Mouse (Mus musculus) forebrain, embryonic 15.5 days (tissue): Measurements from ENCODE around the gene Bst1. TPM values are rescaled to one million over a fixed set of nuclear protein-coding genes. Genes with fewer than 3 reads are reported as not detected.

ENCODE experiments used
- ATAC-seq: fragments of 200-750 bp; cut with Nextera tagmentation; replicated peaks from 2 replicates; pipeline ENCODE4 v1.8.0; 2017; ENCODE audit warnings: mild to moderate bottlenecking, moderate TSS enrichment, moderate library complexity
- H3K27ac ChIP-seq: fragments of 300-500 bp; sonication (generic); replicated peaks from 2 replicates; pipeline ENCODE4 v1.5.1; 2015; ENCODE audit warnings: mild to moderate bottlenecking, inconsistent platforms
- H3K27me3 ChIP-seq: fragments of 300-500 bp; sonication (generic); 2 replicates; pipeline ENCODE4 v1.6.1; 2015; ENCODE audit warnings: inconsistent platforms
- H3K36me3 ChIP-seq: fragments of 300-500 bp; sonication (generic); 2 replicates; pipeline ENCODE4 v1.6.1; 2015; ENCODE audit warnings: mild to moderate bottlenecking, inconsistent platforms
- H3K4me1 ChIP-seq: fragments of 300-500 bp; sonication (generic); 2 replicates; pipeline ENCODE4 v1.6.1; 2015; ENCODE audit warnings: inconsistent platforms
- H3K4me2 ChIP-seq: fragments of 300-500 bp; sonication (generic); replicated peaks from 2 replicates; pipeline ENCODE4 v1.6.1; 2015; ENCODE audit warnings: mild to moderate bottlenecking, inconsistent platforms
- H3K4me3 ChIP-seq: fragments of 300-500 bp; sonication (generic); 2 replicates; pipeline ENCODE4 v1.5.1; 2015; ENCODE audit warnings: mild to moderate bottlenecking, inconsistent platforms
- H3K9ac ChIP-seq: fragments of 300-500 bp; sonication (generic); replicated peaks from 2 replicates; pipeline ENCODE4 v1.6.1; 2015; ENCODE audit warnings: mild to moderate bottlenecking, inconsistent platforms
- H3K9me3 ChIP-seq: fragments of 300-500 bp; sonication (generic); 2 replicates; pipeline ENCODE4 v1.6.1; 2016; ENCODE audit warnings: inconsistent platforms
- WGBS: fragments of 180-500 bp; shearing (Covaris S2); methylation state at CpG from one replicate; pipeline ENCODE4 v1.1.7; 2015; ENCODE audit warnings: mixed read lengths; 5-methylcytosine and 5-hydroxymethylcytosine counted together
- polyA plus RNA-seq: library from polyadenylated mRNA; unstranded; fragments of >200 nt; fragmentation: Nextera tagmentation; extraction: Ambion mirVana; gene quantifications from 2 replicates; pipeline ENCODE4 v1.2.1, GENCODE M21; 2015

Bst1 gene
- polyA plus RNA-seq, 1 experiment from 2014 or later, result not detected

DNA sequence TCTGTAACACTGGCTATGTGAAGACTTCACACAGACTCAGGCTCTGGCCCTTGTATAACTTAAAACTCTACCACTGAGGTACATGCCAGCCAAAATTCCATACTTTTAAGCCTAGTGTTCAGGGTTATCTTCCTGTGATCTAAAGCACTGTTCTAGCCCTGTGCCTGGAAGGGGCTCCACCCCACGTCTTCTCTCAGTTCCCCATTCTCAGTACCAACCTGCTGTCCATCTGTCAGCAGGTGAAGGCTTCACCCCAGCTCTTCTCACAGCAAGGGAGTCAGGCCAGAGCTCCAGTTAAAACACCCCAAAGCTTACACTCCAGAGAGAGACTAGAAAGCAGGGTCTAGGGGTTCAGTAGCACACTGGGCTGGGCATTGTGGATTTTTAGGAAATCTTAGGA lies 27.0 kb downstream of the Bst1 start:
- H3K4me3 ChIP-seq, result no peak overlapping the region
- no peak overlapping the region for H3K27ac ChIP-seq
- WGBS, result 69% methylated on average over 1 of the region's 1 CpGs
- no peaks in the 10 kb centered on the region for H3K4me1 ChIP-seq
- H3K9me3 ChIP-seq, result no peaks in the 10 kb centered on the region
- no peaks in the 10 kb centered on the region for H3K27me3 ChIP-seq
- H3K36me3 ChIP-seq, result no peaks in the 10 kb centered on the region
- ATAC-seq, result no peak
- no peak overlapping the region for H3K9ac ChIP-seq
- H3K4me2 ChIP-seq, result no peak overlapping the region

DNA sequence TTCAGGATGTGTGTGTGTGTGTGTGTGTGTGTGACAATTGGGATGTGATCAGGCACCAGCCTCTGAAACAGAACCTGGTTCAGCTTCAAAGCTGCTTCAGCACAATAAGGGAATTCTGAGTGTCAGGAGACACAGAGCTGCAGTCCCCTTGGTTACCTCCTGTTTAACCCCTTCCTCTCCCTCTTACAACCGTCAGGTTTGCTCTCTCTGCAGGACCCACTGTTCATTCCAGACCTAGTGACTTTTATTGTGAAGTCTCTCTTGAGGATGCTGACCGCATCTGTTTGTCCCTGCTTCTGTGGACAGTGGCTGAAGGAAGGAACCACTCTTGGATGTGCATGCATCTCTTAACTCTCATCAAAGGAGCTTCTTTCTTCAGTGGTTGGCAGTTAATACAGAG lies 27.5 kb downstream of the Bst1 start:
- no peak overlapping the region for H3K4me2 ChIP-seq

GRCm38 (mm10) chr5:43847555-43847954 lies 28.9 kb downstream of the Bst1 start:
- H3K27me3 ChIP-seq, result no peaks in the 10 kb centered on the region
- H3K4me3 ChIP-seq, result no peak overlapping the region
- no peaks in the 10 kb centered on the region for H3K9me3 ChIP-seq
- no peak overlapping the region for H3K4me2 ChIP-seq
- H3K4me1 ChIP-seq, result no peaks in the 10 kb centered on the region
- no peaks in the 10 kb centered on the region for H3K36me3 ChIP-seq
- H3K9ac ChIP-seq, result no peak overlapping the region
- H3K27ac ChIP-seq, result no peak overlapping the region
- ATAC-seq, result no peak

More for the DNA sequence above, 27.5 kb downstream of the Bst1 start:
- Histone ChIP-seq H3K36me3 (no peaks in the 10 kb centered on the region), H3K9me3 (no peaks in the 10 kb centered on the region), H3K9ac (no peak overlapping the region), H3K4me1 (no peaks in the 10 kb centered on the region), H3K27ac (no peak overlapping the region), H3K4me3 (no peak overlapping the region), H3K27me3 (no peaks in the 10 kb centered on the region)
- WGBS, result 19% methylated on average over 2 of the region's 2 CpGs
- no peak for ATAC-seq

- Histone ChIP-seq H3K4me2 (no peak overlapping the region), H3K9me3 (no peaks in the 10 kb centered on the region), H3K36me3 (no peaks in the 10 kb centered on the region), H3K27me3 (no peaks in the 10 kb centered on the region), H3K4me1 (no peaks in the 10 kb centered on the region), H3K27ac (no peak overlapping the region), H3K9ac (no peak overlapping the region), H3K4me3 (no peak overlapping the region)
- WGBS, result 89% methylated on average over 3 of the region's 3 CpGs
- ATAC-seq, result no peak
Measured at GRCm38 (mm10) chr5:43848275-43848674, 29.6 kb downstream of the Bst1 start.

DNA sequence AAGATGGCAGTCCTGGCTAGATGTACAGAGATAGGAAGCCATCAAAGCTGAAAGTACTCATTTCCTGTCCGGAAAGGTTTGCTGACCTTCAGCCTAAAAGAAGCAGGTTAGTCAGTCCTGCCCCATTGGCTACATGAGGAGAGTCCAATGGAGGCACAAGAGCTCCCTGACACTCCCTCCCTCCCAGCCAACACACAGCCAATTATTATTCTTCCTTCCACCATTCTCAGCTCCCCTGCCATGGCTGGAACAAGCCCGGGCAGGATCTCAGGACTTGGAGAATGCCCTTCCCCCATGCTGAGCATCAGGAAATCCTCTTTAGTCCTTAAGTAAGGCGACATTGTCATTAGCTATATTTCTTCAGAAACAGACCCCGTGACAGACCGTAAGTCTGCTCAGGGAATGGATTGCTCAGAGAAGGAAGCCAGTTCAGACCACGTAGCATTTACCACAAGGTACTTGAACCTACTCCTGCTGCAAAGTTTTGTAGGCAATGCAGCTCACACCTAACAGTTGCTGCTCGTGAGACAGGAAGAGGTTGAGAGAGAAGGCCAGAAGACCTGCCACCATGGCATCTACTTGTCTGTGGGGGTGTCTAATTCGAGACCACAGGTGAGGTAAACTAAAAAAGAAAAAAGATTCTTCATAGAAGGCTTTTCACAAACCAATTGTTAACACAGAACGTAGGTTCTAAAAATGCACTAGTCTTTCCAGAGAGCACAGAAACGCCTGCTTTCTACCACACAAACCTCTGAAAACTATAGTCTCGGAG lies 34.6 kb downstream of the Bst1 start:
- H3K36me3 ChIP-seq, result no peaks in the 10 kb centered on the region
- no peaks in the 10 kb centered on the region for H3K9me3 ChIP-seq
- H3K27me3 ChIP-seq, result no peaks in the 10 kb centered on the region
- no peaks in the 10 kb centered on the region for H3K4me1 ChIP-seq
- no peak overlapping the region for H3K4me2 ChIP-seq
- no peak for ATAC-seq
- H3K4me3 ChIP-seq, result no peak overlapping the region
- H3K27ac ChIP-seq, result no peak overlapping the region
- 78% methylated on average over 11 of the region's 11 CpGs for WGBS
- H3K9ac ChIP-seq, result no peak overlapping the region

GRCm38 (mm10) chr5:43853868-43854488 lies 35.3 kb downstream of the Bst1 start:
- 84% methylated on average over 7 of the region's 7 CpGs for WGBS
- Histone ChIP-seq H3K9ac (no peak overlapping the region), H3K4me3 (no peak overlapping the region), H3K4me1 (no peaks in the 10 kb centered on the region), H3K36me3 (no peaks in the 10 kb centered on the region), H3K27ac (no peak overlapping the region), H3K9me3 (no peaks in the 10 kb centered on the region), H3K4me2 (no peak overlapping the region), H3K27me3 (no peaks in the 10 kb centered on the region)
- no peak for ATAC-seq

- H3K27me3 ChIP-seq, result no peaks in the 10 kb centered on the region
- H3K4me1 ChIP-seq, result no peaks in the 10 kb centered on the region
- WGBS, result 87% methylated on average over 2 of the region's 2 CpGs
- no peak overlapping the region for H3K9ac ChIP-seq
- no peaks in the 10 kb centered on the region for H3K36me3 ChIP-seq
- H3K27ac ChIP-seq, result no peak overlapping the region
- no peaks in the 10 kb centered on the region for H3K9me3 ChIP-seq
- no peak for ATAC-seq
- no peak overlapping the region for H3K4me3 ChIP-seq
- no peak overlapping the region for H3K4me2 ChIP-seq
Measured at GRCm38 (mm10) chr5:43855769-43856168, 37.1 kb downstream of the Bst1 start.

GRCm38 (mm10) chr5:43859663-43860062 lies 41.0 kb downstream of the Bst1 start:
- Histone ChIP-seq H3K4me2 (no peak overlapping the region), H3K27me3 (no peaks in the 10 kb centered on the region), H3K9me3 (no peaks in the 10 kb centered on the region), H3K4me3 (no peak overlapping the region), H3K4me1 (no peaks in the 10 kb centered on the region), H3K27ac (no peak overlapping the region), H3K36me3 (no peaks in the 10 kb centered on the region), H3K9ac (no peak overlapping the region)
- no peak for ATAC-seq
- WGBS, result 86% methylated on average over 8 of the region's 8 CpGs

- no peak overlapping the region for H3K27ac ChIP-seq
- H3K4me3 ChIP-seq, result no peak overlapping the region
- no peak for ATAC-seq
- no peaks in the 10 kb centered on the region for H3K4me1 ChIP-seq
- H3K9ac ChIP-seq, result no peak overlapping the region
- H3K9me3 ChIP-seq, result no peaks in the 10 kb centered on the region
- H3K4me2 ChIP-seq, result no peak overlapping the region
- H3K27me3 ChIP-seq, result no peaks in the 10 kb centered on the region
- 91% methylated on average over 5 of the region's 5 CpGs for WGBS
- H3K36me3 ChIP-seq, result no peaks in the 10 kb centered on the region
Measured at GRCm38 (mm10) chr5:43860096-43860495, 41.4 kb downstream of the Bst1 start.

- H3K4me2 ChIP-seq, result no peak overlapping the region
- no peak overlapping the region for H3K4me3 ChIP-seq
- 78% methylated on average over 5 of the region's 5 CpGs for WGBS
- no peak for ATAC-seq
- H3K27ac ChIP-seq, result no peak overlapping the region
- no peaks in the 10 kb centered on the region for H3K9me3 ChIP-seq
- H3K36me3 ChIP-seq, result no peaks in the 10 kb centered on the region
- H3K4me1 ChIP-seq, result no peaks in the 10 kb centered on the region
- H3K9ac ChIP-seq, result no peak overlapping the region
- no peaks in the 10 kb centered on the region for H3K27me3 ChIP-seq
Measured at GRCm38 (mm10) chr5:43860670-43861431, 42.2 kb downstream of the Bst1 start.

DNA sequence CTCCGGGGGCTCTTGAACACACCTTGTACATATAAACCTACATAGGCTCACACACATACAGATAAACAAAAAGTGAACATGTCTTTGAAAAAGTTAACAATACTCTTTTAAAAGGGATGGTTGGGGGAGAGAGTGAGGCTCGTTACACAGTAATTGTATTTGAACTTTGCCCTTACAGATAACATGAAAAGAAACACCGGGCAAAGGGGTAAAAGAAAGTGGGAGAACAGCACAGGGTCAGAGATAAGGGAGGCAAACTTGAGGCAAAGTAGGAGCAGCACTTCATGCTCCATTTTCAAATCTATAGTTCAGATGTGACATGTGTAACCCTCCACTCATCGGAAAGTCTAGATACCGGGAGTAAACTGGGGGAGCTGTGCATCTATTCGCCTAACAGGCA lies 45.0 kb downstream of the Bst1 start:
- H3K4me3 ChIP-seq, result no peak overlapping the region
- no peak for ATAC-seq
- no peak overlapping the region for H3K4me2 ChIP-seq
- no peak overlapping the region for H3K27ac ChIP-seq
- no peaks in the 10 kb centered on the region for H3K9me3 ChIP-seq
- no peak overlapping the region for H3K9ac ChIP-seq
- 76% methylated on average over 6 of the region's 6 CpGs for WGBS
- H3K4me1 ChIP-seq, result peaks cover under 1% of the 10 kb centered on the region; the same call in 1 of the 2 replicates
- H3K27me3 ChIP-seq, result no peaks in the 10 kb centered on the region
- no peaks in the 10 kb centered on the region for H3K36me3 ChIP-seq

DNA sequence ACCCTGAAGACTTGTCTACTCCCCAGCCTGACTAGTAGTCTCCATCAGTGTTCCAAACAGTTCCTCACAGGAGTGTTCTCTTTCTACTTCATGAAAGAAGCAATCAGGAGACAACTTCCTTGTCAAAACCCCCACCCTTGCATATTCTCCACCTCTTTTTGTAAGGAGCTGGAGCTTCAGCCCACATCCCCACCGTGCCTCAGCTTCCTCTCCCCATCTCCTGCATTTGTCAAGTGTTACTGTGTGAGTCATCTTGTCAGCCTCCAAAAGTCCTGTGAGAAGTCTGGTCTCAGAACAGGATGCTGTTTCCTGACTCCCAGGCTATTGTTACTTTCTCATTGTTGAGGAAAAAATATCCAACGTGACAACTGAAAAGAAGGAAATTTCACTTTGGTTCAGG lies 46.6 kb downstream of the Bst1 start:
- 91% methylated on average over 2 of the region's 2 CpGs for WGBS
- Histone ChIP-seq H3K4me1 (peaks cover 8% of the 10 kb centered on the region), H3K27ac (no peak overlapping the region), H3K9me3 (no peaks in the 10 kb centered on the region), H3K9ac (no peak overlapping the region), H3K27me3 (no peaks in the 10 kb centered on the region), H3K4me3 (no peak overlapping the region), H3K36me3 (no peaks in the 10 kb centered on the region), H3K4me2 (no peak overlapping the region)
- no peak for ATAC-seq
